Comparison of ENCODE assay signal across 8 mouse cellular contexts in the genomic region with DNA sequence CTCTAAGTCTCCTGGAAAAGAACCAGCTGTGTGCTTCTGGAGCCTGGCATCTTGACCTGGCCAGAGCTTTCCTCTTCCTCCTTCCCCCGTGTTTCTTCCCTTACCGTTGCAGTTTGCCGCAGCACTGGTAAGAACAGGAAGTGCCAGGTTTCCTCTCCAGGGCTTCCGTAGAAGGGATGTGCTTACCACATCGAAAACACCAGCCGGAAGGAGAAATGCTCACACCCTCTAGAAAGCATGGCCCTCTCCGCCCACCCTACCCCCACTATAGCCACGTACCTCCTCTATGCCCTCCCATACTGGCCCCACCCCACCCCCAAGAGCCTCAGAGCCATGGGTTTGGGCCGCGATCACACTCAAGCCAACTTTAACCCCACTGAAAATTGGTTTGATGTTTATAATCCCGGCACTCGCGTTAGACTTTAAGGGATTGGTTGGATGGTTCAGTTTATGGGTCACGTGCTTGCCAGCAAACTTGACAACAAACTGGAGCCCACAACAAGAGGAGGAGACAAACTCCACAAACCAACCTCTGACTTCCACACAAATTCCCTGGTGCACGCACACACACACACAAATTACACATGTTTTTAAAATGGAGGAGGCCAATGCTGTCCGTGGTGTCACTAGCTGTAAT. TPM values are rescaled to one million over a fixed set of nuclear protein-coding genes. Genes with fewer than 3 reads are reported as not detected.
DNase-seq lines count a peak whose midpoint lies in the region; ATAC-seq and TF ChIP-seq lines count a peak whose summit lies in the region.

No protein-coding gene starts in this region.

- TF ChIP-seq POLR2A in limb, embryonic 14.5 days (IDR thresholded peaks at IDR 0.05; ENCODE audit: borderline replicate concordance, extremely low read depth, insufficient read depth, insufficient read length) = no peak

- no peaks in the 10 kb centered on the region for H3K36me3 ChIP-seq in heart, embryonic 16.5 days (ENCODE audit: control insufficient read depth, insufficient read depth)
- H3K36me3 ChIP-seq in limb, embryonic 14.5 days (ENCODE audit: control insufficient read depth, insufficient read depth, low read length) = no peaks in the 10 kb centered on the region
- no peaks in the 10 kb centered on the region for H3K36me3 ChIP-seq in forebrain, embryonic 10.5 days (replicated peaks)

- WGBS in heart, embryonic 16.5 days = 47% methylated on average over 16 of the region's 16 CpGs
- WGBS in limb, embryonic 14.5 days = 64% methylated on average over 16 of the region's 16 CpGs
- 79% methylated on average over 16 of the region's 16 CpGs for WGBS in forebrain, embryonic 10.5 days

- H3K9ac ChIP-seq in heart, embryonic 16.5 days (ENCODE audit: low read length) = peak overlapping the region; percentile 53
- no peak overlapping the region for H3K9ac ChIP-seq in limb, embryonic 14.5 days (ENCODE audit: low read depth, low read length, severe bottlenecking)

- no peaks in the 10 kb centered on the region for H3K9me3 ChIP-seq in heart, embryonic 16.5 days (replicated peaks; ENCODE audit: control insufficient read depth, low read length)
- H3K9me3 ChIP-seq in limb, embryonic 14.5 days (ENCODE audit: control insufficient read depth, low read length) = no peaks in the 10 kb centered on the region
- H3K9me3 ChIP-seq in forebrain, embryonic 10.5 days = no peaks in the 10 kb centered on the region

- peak overlapping the region; percentile 58 for H3K27ac ChIP-seq in heart, embryonic 16.5 days (ENCODE audit: low read length)
- H3K27ac ChIP-seq in limb, embryonic 14.5 days (replicated peaks; ENCODE audit: low read depth, low read length) = no peak overlapping the region
- H3K27ac ChIP-seq in forebrain, embryonic 10.5 days = no peak overlapping the region

- H3K27me3 ChIP-seq in heart, embryonic 16.5 days (ENCODE audit: control insufficient read depth, insufficient read depth, low read length) = no peaks in the 10 kb centered on the region
- H3K27me3 ChIP-seq in limb, embryonic 14.5 days (ENCODE audit: control insufficient read depth, insufficient read depth, low read length) = no peaks in the 10 kb centered on the region
- H3K27me3 ChIP-seq in forebrain, embryonic 10.5 days (ENCODE audit: poor library complexity, severe bottlenecking) = no peaks in the 10 kb centered on the region

- H3K4me2 ChIP-seq in heart, embryonic 16.5 days (ENCODE audit: low read depth, low read length) = peak overlapping the region; percentile 49
- 0 out of 2 replicates have a peak overlapping the region, but pooled peaks have one; percentile 5 for H3K4me2 ChIP-seq in limb, embryonic 14.5 days (replicated peaks; ENCODE audit: low read depth, low read length, severe bottlenecking)

- peak; percentile 75 for ATAC-seq in heart, embryonic 16.5 days (replicated peaks; ENCODE audit: extremely low read depth, insufficient read depth, low FRiP score)
- no peak for ATAC-seq in limb, embryonic 14.5 days (ENCODE audit: low FRiP score, low read depth)

- H3K4me1 ChIP-seq in heart, embryonic 16.5 days (ENCODE audit: control insufficient read depth, insufficient read depth, low read length) = no peaks in the 10 kb centered on the region
- H3K4me1 ChIP-seq in limb, embryonic 14.5 days (ENCODE audit: control insufficient read depth, insufficient read depth, low read length) = no peaks in the 10 kb centered on the region
- H3K4me1 ChIP-seq in forebrain, embryonic 10.5 days = no peaks in the 10 kb centered on the region

- peak overlapping the region; percentile 39 for H3K4me3 ChIP-seq in heart, embryonic 16.5 days (ENCODE audit: low read length)
- H3K4me3 ChIP-seq in limb, embryonic 14.5 days (replicated peaks; ENCODE audit: low read length) = no peak overlapping the region
- H3K4me3 ChIP-seq in forebrain, embryonic 10.5 days = no peak overlapping the region

- DNase-seq in urinary bladder, postnatal 14 days (ENCODE audit: low spot score) = peak; percentile 24
- DNase-seq in urinary bladder, adult 18-20 months (ENCODE audit: low spot score in 2 of 2) = no peak
- DNase-seq in limb, embryonic 14.5 days (ENCODE audit: low spot score) = no peak
- DNase-seq in natural killer cell, adult 2 months (ENCODE audit: low spot score in 2 of 2) = peak; percentile 75
- DNase-seq in retina, embryonic 14.5 days (ENCODE audit: low spot score) = no peak
- DNase-seq in forebrain, embryonic 10.5 days (ENCODE audit: extremely low spot score, low spot score) = no peak
- DNase-seq in gastrocnemius, postnatal 4 days (ENCODE audit: low spot score in 2 of 2) = no peak

RNA-seq across cellular contexts. Expression of gene Cep19, which starts 30.7 kb away (rescaled TPM):
- polyA plus RNA-seq in heart, embryonic 16.5 days (2015; fragmentation: Nextera tagmentation; extraction: Ambion mirVana) = 21.7 and 26.3 TPM in 2 replicates
- 11.5 and 15.6 TPM in 2 replicates for polyA plus RNA-seq in limb, embryonic 14.5 days (2012; rRNA removed)
- polyA plus RNA-seq in limb, embryonic 14.5 days (2014; fragmentation: Nextera tagmentation; extraction: Ambion mirVana) = 28.4 and 32.2 TPM in 2 replicates
- 41.0 and 44.0 TPM in 2 replicates for polyA plus RNA-seq in forebrain, embryonic 10.5 days (2016; fragmentation: Nextera tagmentation; extraction: Ambion mirVana)
- 1 to 10 TPM; 8.0 TPM for total RNA-seq in gastrocnemius, postnatal 4 days (2021)

RNA-seq across cellular contexts. Expression of gene Pigx, which starts 30.8 kb away (rescaled TPM):
- 63.6 and 73.0 TPM in 2 replicates for polyA plus RNA-seq in heart, embryonic 16.5 days (2015; fragmentation: Nextera tagmentation; extraction: Ambion mirVana)
- polyA plus RNA-seq in limb, embryonic 14.5 days (2012; rRNA removed) = 71.1 and 74.9 TPM in 2 replicates
- 104 and 105 TPM in 2 replicates for polyA plus RNA-seq in limb, embryonic 14.5 days (2014; fragmentation: Nextera tagmentation; extraction: Ambion mirVana)
- 153 TPM in 2 replicates for polyA plus RNA-seq in forebrain, embryonic 10.5 days (2016; fragmentation: Nextera tagmentation; extraction: Ambion mirVana)
- 10 to 100 TPM; 21.5 to 22.9 TPM for total RNA-seq in gastrocnemius, postnatal 4 days (2021)

RNA-seq across cellular contexts. Expression of gene Nrros, which starts 35.1 kb away (rescaled TPM):
- 18.1 and 20.5 TPM in 2 replicates for polyA plus RNA-seq in heart, embryonic 16.5 days (2015; fragmentation: Nextera tagmentation; extraction: Ambion mirVana)
- polyA plus RNA-seq in limb, embryonic 14.5 days (2012; rRNA removed) = 14.2 and 18.2 TPM in 2 replicates
- 20.1 and 20.2 TPM in 2 replicates for polyA plus RNA-seq in limb, embryonic 14.5 days (2014; fragmentation: Nextera tagmentation; extraction: Ambion mirVana)
- 7.3 and 9.3 TPM in 2 replicates for polyA plus RNA-seq in forebrain, embryonic 10.5 days (2016; fragmentation: Nextera tagmentation; extraction: Ambion mirVana)
- 10 to 100 TPM; 13.3 to 15.2 TPM for total RNA-seq in gastrocnemius, postnatal 4 days (2021)

RNA-seq across cellular contexts. Expression of gene Bex6, which starts 49.3 kb away (rescaled TPM):
- polyA plus RNA-seq in heart, embryonic 16.5 days (2015; fragmentation: Nextera tagmentation; extraction: Ambion mirVana) = 0.47 and 1.1 TPM in 2 replicates
- 0.08 TPM in 1 of 2 replicates, not detected in the other for polyA plus RNA-seq in limb, embryonic 14.5 days (2012; rRNA removed)
- polyA plus RNA-seq in limb, embryonic 14.5 days (2014; fragmentation: Nextera tagmentation; extraction: Ambion mirVana) = 0.19 TPM in 1 of 2 replicates, not detected in the other
- 0.62 TPM in 1 of 2 replicates, not detected in the other for polyA plus RNA-seq in forebrain, embryonic 10.5 days (2016; fragmentation: Nextera tagmentation; extraction: Ambion mirVana)
- not detected for total RNA-seq in gastrocnemius, postnatal 4 days (2021)

RNA-seq across cellular contexts. Expression of gene Pak2, which starts 51.2 kb away (rescaled TPM):
- polyA plus RNA-seq in heart, embryonic 16.5 days (2015; fragmentation: Nextera tagmentation; extraction: Ambion mirVana) = 23.9 and 26.5 TPM in 2 replicates
- 26.5 and 28.4 TPM in 2 replicates for polyA plus RNA-seq in limb, embryonic 14.5 days (2012; rRNA removed)
- 35.8 and 36.1 TPM in 2 replicates for polyA plus RNA-seq in limb, embryonic 14.5 days (2014; fragmentation: Nextera tagmentation; extraction: Ambion mirVana)
- polyA plus RNA-seq in forebrain, embryonic 10.5 days (2016; fragmentation: Nextera tagmentation; extraction: Ambion mirVana) = 41.0 and 41.3 TPM in 2 replicates
- total RNA-seq in gastrocnemius, postnatal 4 days (2021) = 10 to 100 TPM; 36.2 to 38.1 TPM

Comparison
In these comparisons a context has a peak if more than half of its experiments do, and no peak if none do; other contexts are left out.
1. DNase-seq: peak in urinary bladder, postnatal 14 days (single experiment) and natural killer cell, adult 2 months (2 of 2); none in urinary bladder, adult 18-20 months (0 of 2), limb, embryonic 14.5 days (single experiment), retina, embryonic 14.5 days (single experiment), forebrain, embryonic 10.5 days (single experiment) and gastrocnemius, postnatal 4 days (0 of 2).